Mouse (Mus musculus) heart, embryonic 16.5 days (tissue): ENCODE measurements around the gene Rab14. TPM values are rescaled to one million over a fixed set of nuclear protein-coding genes. Genes with fewer than 3 reads are reported as not detected.

Experiments
- ATAC-seq: fragments of 200-750 bp; cut with Nextera tagmentation; replicated peaks from 2 replicates; pipeline ENCODE4 v1.8.0; 2017; ENCODE audit warnings: moderate number of reproducible peaks; ENCODE audit not compliant: insufficient read depth, low FRiP score; ENCODE audit errors: extremely low read depth
- H3K27ac ChIP-seq: fragments of 300-500 bp; sonication (generic); 2 replicates; pipeline ENCODE4 v1.5.1; 2014; ENCODE audit warnings: mild to moderate bottlenecking, low read length, control low read depth, moderate library complexity
- H3K27me3 ChIP-seq: fragments of 300-500 bp; sonication (generic); 2 replicates; pipeline ENCODE4 v1.6.1; 2014; ENCODE audit warnings: low read length, mixed read lengths; ENCODE audit not compliant: control insufficient read depth, insufficient read depth
- H3K36me3 ChIP-seq: fragments of 300-500 bp; sonication (generic); 2 replicates; pipeline ENCODE4 v1.6.1; 2014; ENCODE audit not compliant: control insufficient read depth, insufficient read depth
- H3K4me1 ChIP-seq: fragments of 300-500 bp; sonication (generic); 2 replicates; pipeline ENCODE4 v1.6.1; 2014; ENCODE audit warnings: low read length, mixed read lengths; ENCODE audit not compliant: control insufficient read depth, insufficient read depth
- H3K4me2 ChIP-seq: fragments of 300-500 bp; sonication (generic); 2 replicates; pipeline ENCODE4 v1.6.1; 2014; ENCODE audit warnings: low read depth, mild to moderate bottlenecking, control low read depth, low read length
- H3K4me3 ChIP-seq: fragments of 300-500 bp; sonication (generic); 2 replicates; pipeline ENCODE4 v1.5.1; 2014; ENCODE audit warnings: mild to moderate bottlenecking, control low read depth, low read length
- H3K9ac ChIP-seq: fragments of 300-500 bp; sonication (generic); 2 replicates; pipeline ENCODE4 v1.6.1; 2014; ENCODE audit warnings: low read length, control low read depth
- H3K9me3 ChIP-seq: fragments of 300-500 bp; sonication (generic); replicated peaks from 2 replicates; pipeline ENCODE4 v1.6.1; 2016; ENCODE audit warnings: low read length; ENCODE audit not compliant: control insufficient read depth
- WGBS: fragments of 180-500 bp; shearing (Covaris S2); extraction: QIAGEN DNeasy Blood & Tissue Kit; methylation state at CpG from one replicate; pipeline ENCODE4 v1.1.7; 2014; 5-methylcytosine and 5-hydroxymethylcytosine counted together
- polyA plus RNA-seq: library from polyadenylated mRNA; unstranded; fragments of >200 nt; fragmentation: Nextera tagmentation; extraction: Ambion mirVana; gene quantifications from 2 replicates; pipeline ENCODE4 v1.2.1, GENCODE M21; 2015

Gene Rab14
- polyA plus RNA-seq, 1 experiment from 2014 or later, result 256 TPM

DNA sequence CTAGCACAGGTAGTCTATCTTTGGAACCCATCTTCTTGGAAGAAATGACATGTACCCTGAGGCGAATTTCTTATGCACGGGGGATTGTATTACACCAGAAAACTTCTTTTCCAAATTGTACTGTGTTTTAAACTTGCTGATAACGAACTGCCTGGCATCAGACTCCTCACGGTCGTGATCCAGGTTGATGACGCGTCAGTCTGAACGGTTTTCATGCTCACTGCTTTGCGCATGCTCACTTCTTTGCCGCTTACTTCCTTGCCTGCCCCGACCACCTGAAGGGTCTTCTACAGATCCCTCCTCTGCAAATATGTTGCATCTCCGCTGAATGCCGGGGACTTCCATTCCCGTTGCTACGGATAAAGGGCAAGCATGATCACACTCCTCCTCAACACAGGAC lies 23.4 kb upstream of the Rab14 start:
- 79% methylated on average over 15 of the region's 15 CpGs for WGBS
- no peaks in the 10 kb centered on the region for H3K4me1 ChIP-seq
- no peak for ATAC-seq
- no peak overlapping the region for H3K4me3 ChIP-seq
- no peaks in the 10 kb centered on the region for H3K9me3 ChIP-seq
- H3K9ac ChIP-seq, result no peak overlapping the region
- H3K27me3 ChIP-seq, result no peaks in the 10 kb centered on the region
- H3K4me2 ChIP-seq, result no peak overlapping the region
- no peak overlapping the region for H3K27ac ChIP-seq
- no peaks in the 10 kb centered on the region for H3K36me3 ChIP-seq

DNA sequence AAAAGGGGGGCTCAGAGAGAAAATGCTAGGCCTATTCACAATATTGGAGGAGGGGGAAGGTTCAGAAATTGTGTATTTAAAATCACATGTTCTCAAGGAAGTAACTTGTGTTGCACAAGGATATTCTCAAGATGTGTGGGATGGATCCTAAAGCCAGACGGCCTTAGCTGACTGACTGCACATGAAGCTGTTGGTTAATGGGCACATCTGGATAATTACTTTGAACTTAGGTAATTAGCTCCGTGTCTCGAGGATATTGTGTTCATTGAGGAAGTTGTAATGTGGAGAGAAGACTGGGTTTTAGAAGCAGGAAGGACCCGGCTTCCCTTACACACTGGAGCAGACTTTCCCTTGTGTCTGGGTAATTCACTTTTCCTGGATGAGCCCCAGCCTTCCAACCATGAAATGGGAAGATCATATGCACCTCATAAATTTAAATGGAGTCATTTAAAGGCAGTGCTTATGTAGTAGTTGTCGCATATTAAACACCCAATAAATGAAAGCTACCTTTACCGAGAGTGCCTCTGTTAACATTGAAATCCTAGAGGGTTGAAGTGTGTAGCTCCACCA lies 22.0 kb upstream of the Rab14 start:
- Histone ChIP-seq H3K4me2 (no peak overlapping the region), H3K4me3 (no peak overlapping the region), H3K27me3 (no peaks in the 10 kb centered on the region), H3K36me3 (no peaks in the 10 kb centered on the region), H3K9me3 (no peaks in the 10 kb centered on the region), H3K9ac (no peak overlapping the region), H3K27ac (no peak overlapping the region), H3K4me1 (no peaks in the 10 kb centered on the region)
- ATAC-seq, result no peak
- 68% methylated on average over 6 of the region's 6 CpGs for WGBS

GRCm38 (mm10) chr2:35218736-35219135 lies 17.8 kb upstream of the Rab14 start:
- Histone ChIP-seq H3K36me3 (no peaks in the 10 kb centered on the region), H3K4me2 (no peak overlapping the region), H3K9ac (no peak overlapping the region), H3K27ac (no peak overlapping the region), H3K4me1 (peaks cover 2% of the 10 kb centered on the region; the same call in 1 of the 2 replicates), H3K4me3 (no peak overlapping the region), H3K27me3 (no peaks in the 10 kb centered on the region), H3K9me3 (no peaks in the 10 kb centered on the region)
- WGBS, result 95% methylated on average over 3 of the region's 3 CpGs
- no peak for ATAC-seq

GRCm38 (mm10) chr2:35216701-35217100 lies 15.8 kb upstream of the Rab14 start:
- no peak for ATAC-seq
- Histone ChIP-seq H3K4me3 (no peak overlapping the region), H3K9me3 (no peaks in the 10 kb centered on the region), H3K27ac (no peak overlapping the region), H3K4me2 (no peak overlapping the region), H3K36me3 (no peaks in the 10 kb centered on the region), H3K27me3 (no peaks in the 10 kb centered on the region), H3K9ac (no peak overlapping the region), H3K4me1 (peaks cover 2% of the 10 kb centered on the region; the same call in 1 of the 2 replicates)
- WGBS, result 71% methylated on average over 2 of the region's 2 CpGs

DNA sequence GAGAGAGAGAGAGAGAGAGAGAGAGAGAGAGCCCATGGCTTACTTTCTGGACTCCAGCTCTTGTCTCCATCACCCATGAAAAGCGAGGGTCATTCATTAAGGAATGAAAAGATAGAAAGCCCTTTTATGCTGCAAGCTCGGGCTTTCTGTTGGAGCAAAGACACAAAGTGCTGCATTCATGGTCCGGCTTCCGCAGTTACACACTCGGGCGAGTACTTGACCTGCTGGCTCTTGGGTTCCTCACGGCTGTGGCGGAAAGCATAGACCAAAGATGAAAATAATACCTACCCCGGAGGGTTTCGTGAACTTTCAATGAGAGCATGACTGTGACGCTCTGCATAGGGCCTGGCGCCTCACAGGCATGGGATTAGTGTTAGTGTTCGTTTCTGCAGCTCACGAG lies 14.4 kb upstream of the Rab14 start:
- ATAC-seq, result no peak
- H3K27ac ChIP-seq, result no peak overlapping the region
- H3K9ac ChIP-seq, result no peak overlapping the region
- no peak overlapping the region for H3K4me2 ChIP-seq
- 82% methylated on average over 14 of the region's 14 CpGs for WGBS
- no peaks in the 10 kb centered on the region for H3K36me3 ChIP-seq
- no peaks in the 10 kb centered on the region for H3K9me3 ChIP-seq
- H3K4me3 ChIP-seq, result no peak overlapping the region
- H3K27me3 ChIP-seq, result no peaks in the 10 kb centered on the region
- peaks cover 2% of the 10 kb centered on the region; the same call in 1 of the 2 replicates for H3K4me1 ChIP-seq

GRCm38 (mm10) chr2:35214881-35215358 lies 14.0 kb upstream of the Rab14 start:
- peak; percentile 41; the same call in 1 of the 2 replicates for ATAC-seq
- peak overlapping the region; percentile 46; the same call in 1 of the 2 replicates for H3K9ac ChIP-seq
- no peaks in the 10 kb centered on the region for H3K9me3 ChIP-seq
- H3K27me3 ChIP-seq, result no peaks in the 10 kb centered on the region
- H3K27ac ChIP-seq, result no peak overlapping the region
- H3K4me2 ChIP-seq, result peak overlapping the region; percentile 56
- no peaks in the 10 kb centered on the region for H3K36me3 ChIP-seq
- WGBS, result 8% methylated on average over 12 of the region's 12 CpGs
- peaks cover 3% of the 10 kb centered on the region; the same call in 1 of the 2 replicates for H3K4me1 ChIP-seq
- H3K4me3 ChIP-seq, result peak overlapping the region; percentile 10; the same call in 1 of the 2 replicates

GRCm38 (mm10) chr2:35213345-35213910 lies 12.5 kb upstream of the Rab14 start:
- WGBS, result 52% methylated on average over 12 of the region's 12 CpGs
- Histone ChIP-seq H3K36me3 (no peaks in the 10 kb centered on the region), H3K27me3 (no peaks in the 10 kb centered on the region)

DNA sequence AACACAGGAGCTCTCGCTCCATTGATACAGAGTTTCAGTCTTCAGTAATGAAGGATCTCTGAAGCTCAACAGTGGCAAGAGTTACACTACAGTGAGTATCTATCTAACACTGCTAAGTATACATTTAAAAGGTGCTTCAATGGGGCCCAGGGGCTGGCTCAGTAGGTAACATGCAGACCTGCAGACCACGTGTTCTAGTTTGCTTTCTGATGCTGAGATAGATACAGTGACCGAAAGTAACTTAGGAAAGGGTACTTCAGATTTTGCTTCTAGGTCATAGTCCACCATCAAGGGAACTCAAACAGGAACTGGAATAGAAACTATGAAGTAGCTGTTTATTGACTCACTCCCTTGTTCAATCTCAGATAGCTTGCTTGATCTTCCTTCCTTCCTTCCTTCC lies 10.8 kb upstream of the Rab14 start:
- Histone ChIP-seq H3K4me1 (peaks cover 5% of the 10 kb centered on the region; the same call in 1 of the 2 replicates), H3K36me3 (no peaks in the 10 kb centered on the region)
- 75% methylated on average over 3 of the region's 3 CpGs for WGBS

More at GRCm38 (mm10) chr2:35213345-35213910, 12.5 kb upstream of the Rab14 start:
- H3K9me3 ChIP-seq, result no peaks in the 10 kb centered on the region
- H3K4me1 ChIP-seq, result peaks cover 5% of the 10 kb centered on the region; the same call in 1 of the 2 replicates
- H3K27ac ChIP-seq, result no peak overlapping the region
- no peak for ATAC-seq
- H3K9ac ChIP-seq, result no peak overlapping the region
- H3K4me3 ChIP-seq, result no peak overlapping the region
- H3K4me2 ChIP-seq, result no peak overlapping the region

GRCm38 (mm10) chr2:35208931-35209665 lies 8.2 kb upstream of the Rab14 start:
- no peak for ATAC-seq
- H3K9me3 ChIP-seq, result no peaks in the 10 kb centered on the region
- H3K4me1 ChIP-seq, result peaks cover 3% of the 10 kb centered on the region; the same call in 1 of the 2 replicates
- 57% methylated on average over 8 of the region's 8 CpGs for WGBS
- H3K4me2 ChIP-seq, result no peak overlapping the region
- no peak overlapping the region for H3K4me3 ChIP-seq
- H3K27ac ChIP-seq, result no peak overlapping the region
- H3K9ac ChIP-seq, result no peak overlapping the region
- no peaks in the 10 kb centered on the region for H3K36me3 ChIP-seq
- no peaks in the 10 kb centered on the region for H3K27me3 ChIP-seq

More for the DNA sequence above, 10.8 kb upstream of the Rab14 start:
- Histone ChIP-seq H3K9ac (no peak overlapping the region), H3K27ac (no peak overlapping the region), H3K27me3 (no peaks in the 10 kb centered on the region), H3K4me3 (no peak overlapping the region), H3K4me2 (no peak overlapping the region), H3K9me3 (no peaks in the 10 kb centered on the region)
- ATAC-seq, result no peak
